Mouse (Mus musculus): Measurements from ENCODE around the gene Slc4a10.
"Not testable (repeated sequence)": the region's sequence is repeated elsewhere in the genome, so short reads cannot be mapped to it uniquely, and the experiment has no call there.

Slc4a10 gene

GRCm38 (mm10) chr2:62046421-62046845, at the start of gene Slc4a10:
Gene Slc4a10 (plus strand): TSS chr2:62046462.
- no peak for DNase-seq (ENCODE audit: low read depth)

DNA sequence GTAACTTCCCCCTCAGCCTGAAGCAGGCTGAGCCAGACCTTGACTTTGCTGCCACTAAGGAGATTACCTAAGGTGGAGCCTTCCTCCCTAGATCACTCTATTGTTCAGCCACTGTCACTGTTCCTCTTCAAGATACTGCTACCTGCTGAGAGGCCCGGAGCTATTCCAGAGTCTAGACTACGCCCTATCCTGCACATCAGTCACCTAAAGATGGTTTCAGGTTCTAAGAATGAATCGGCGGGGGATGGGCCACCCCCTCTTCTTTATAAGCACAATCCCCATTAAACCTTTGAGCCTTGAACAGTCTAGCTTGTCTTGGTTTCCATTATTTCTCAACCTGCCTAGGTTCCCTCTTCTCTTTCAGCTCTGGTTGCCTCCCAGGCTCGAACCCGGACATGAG, 45.0 kb upstream of the Slc4a10 start:
- DNase-seq (ENCODE audit: low read depth) = not testable (repeated sequence)

DNA sequence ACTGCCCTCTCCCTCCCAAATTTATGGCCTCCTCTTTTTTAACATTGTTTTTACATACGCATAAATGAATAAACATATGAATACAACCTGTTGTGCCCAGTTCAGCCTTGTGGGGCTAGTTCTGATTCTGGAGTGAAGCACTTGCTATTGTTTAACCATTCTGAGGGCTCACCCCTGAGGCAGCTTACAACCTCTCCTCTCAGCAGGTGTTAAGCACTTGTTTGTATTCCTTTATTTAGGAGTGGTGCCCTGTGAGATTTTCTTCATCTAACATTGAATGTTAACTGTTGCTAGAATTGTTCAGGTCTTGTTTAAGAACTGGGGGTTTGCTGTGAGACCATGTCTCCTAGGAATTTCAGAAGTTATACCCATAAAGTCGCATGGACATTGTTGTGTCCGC, 28.1 kb upstream of the Slc4a10 start:
- no peak for DNase-seq (ENCODE audit: low read depth)

- no peak for DNase-seq (ENCODE audit: low read depth)
These were observed 720 bp downstream of the Slc4a10 start for GRCm38 (mm10) chr2:62046861-62047503.

DNA sequence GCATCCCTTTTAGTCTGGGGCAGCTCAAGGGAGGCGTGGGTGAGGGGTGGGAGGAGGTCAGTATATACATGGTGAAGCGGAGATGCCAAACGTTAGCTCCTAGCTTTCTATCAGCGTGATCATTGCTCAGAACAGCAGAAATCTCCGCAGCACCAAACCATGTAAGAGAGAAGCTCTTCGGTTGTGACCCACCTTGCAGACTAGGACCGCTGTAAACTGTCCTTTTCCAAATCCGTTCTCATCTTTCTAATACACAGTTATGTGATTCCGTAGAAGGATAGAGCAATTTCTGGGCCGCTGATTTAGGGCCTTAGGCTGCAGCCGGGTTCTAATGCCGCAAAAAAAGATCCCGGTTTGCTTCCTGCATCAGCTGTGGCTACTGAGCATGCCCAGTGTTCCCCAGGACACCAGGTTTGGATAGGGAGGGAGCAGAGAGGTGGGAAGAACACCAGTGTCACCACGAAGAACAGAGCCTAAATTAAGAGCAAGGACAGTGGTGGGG, 1.3 kb downstream of the Slc4a10 start:
- DNase-seq (ENCODE audit: low read depth) = no peak

GRCm38 (mm10) chr2:62048116-62048515, 1.9 kb downstream of the Slc4a10 start:
- DNase-seq (ENCODE audit: low read depth) = no peak

DNA sequence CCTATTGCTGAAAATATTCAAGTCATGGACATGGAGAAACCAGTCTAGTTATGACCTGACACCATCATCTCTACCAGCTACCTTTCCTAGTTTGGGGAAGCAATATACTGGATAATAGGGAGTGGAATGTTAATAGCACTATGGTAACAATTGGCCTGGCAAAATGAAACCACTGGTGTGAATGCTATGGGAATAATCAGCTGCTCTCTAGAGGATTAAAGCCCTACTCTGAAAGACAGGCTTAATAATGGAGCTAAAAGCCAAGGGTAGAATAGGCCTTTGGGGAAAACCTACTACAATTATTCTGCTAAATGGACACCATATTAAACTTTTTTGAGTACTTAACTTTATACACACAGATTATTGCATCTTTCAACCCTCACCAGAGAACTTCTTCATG, 30.2 kb downstream of the Slc4a10 start:
- DNase-seq (ENCODE audit: low read depth) = no peak

- no peak for DNase-seq (ENCODE audit: low read depth)
These were observed 41.3 kb downstream of the Slc4a10 start for GRCm38 (mm10) chr2:62087566-62087965.

GRCm38 (mm10) chr2:62088715-62089114, 42.5 kb downstream of the Slc4a10 start:
- no peak for DNase-seq (ENCODE audit: low read depth)

DNA sequence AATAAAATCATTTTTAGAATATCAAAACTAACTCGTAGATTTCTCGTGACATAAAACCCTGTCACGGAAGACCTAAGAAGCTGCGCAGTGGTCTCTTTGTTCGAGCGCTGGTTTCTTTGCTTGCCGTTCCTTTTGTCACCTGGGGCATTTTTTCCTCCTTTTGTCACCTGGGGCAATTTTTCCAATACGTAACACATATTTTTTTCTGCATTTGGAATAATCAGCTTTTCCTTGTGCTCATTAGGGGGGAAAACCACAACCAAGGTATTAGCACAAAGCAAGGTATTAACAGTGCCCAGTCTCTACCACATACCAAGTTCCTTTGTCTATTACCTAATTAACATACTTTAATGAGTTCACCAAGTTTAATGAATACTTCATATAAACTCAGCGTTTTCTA, 42.9 kb downstream of the Slc4a10 start:
- no peak for DNase-seq (ENCODE audit: low read depth)

GRCm38 (mm10) chr2:62100526-62100925, 54.3 kb downstream of the Slc4a10 start:
- DNase-seq (ENCODE audit: low read depth) = no peak

DNA sequence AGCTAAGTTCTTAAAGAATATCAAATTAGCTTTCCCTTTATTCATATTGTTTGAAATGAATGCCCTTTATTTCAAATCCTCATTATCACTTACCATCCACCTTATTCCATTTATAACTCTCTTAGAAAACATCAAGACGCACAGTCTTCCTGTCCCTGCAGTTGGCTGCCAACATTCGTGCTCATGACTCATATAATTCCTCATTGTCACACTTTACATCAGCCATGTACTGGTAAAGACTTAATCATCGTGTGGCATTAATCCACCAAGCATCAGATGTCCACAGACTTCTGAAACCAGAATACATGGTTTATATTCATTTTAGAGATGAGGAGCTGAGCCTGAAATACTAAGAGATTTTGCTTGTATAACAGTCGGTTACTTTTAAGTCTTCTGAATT, 69.1 kb downstream of the Slc4a10 start:
- DNase-seq (ENCODE audit: low read depth) = no peak

GRCm38 (mm10) chr2:62129975-62130374, 83.7 kb downstream of the Slc4a10 start:
- no peak for DNase-seq (ENCODE audit: low read depth)

DNA sequence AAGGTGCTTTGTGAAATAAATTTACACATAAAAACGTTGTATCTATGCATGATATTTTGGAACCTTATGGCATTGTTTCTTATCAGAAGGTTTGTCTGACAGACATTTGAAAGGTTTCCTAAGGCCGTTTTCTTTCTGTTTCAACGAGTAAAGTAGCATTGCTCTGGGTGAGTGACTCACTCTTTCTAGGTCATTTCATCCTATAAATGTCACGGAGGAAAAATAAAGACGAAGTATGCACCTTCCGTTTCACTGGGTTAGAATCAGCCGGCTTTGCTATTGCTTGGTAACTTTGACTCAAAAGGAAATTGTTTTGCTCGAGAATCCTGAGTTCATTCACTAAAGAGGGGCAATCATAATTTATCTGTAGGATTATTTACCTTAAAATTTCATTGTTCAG, 88.6 kb downstream of the Slc4a10 start:
- no peak for DNase-seq (ENCODE audit: low read depth)

- no peak for DNase-seq (ENCODE audit: low read depth)
These were observed 101.4 kb downstream of the Slc4a10 start for GRCm38 (mm10) chr2:62147636-62148035.

- no peak for DNase-seq (ENCODE audit: low read depth)
These were observed 103.2 kb downstream of the Slc4a10 start for GRCm38 (mm10) chr2:62149421-62149820.

DNA sequence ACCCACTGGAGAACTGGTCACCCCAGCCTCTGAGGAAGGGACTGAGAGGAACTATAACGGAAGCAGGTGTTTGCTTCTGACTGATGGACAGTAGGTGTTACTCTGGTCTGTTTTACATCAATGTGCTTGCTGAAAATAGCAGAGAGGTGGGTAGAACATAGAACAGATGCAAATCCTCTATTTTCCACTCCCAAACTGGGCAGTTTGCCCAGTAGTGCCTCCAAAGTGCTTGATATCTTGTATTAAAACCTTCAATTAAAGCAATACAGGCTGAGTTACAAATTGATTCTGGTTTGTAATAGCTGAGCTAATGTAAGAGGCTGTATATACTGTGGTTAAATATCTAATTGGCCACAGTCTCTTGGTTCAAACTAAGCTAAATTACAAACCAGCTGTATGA, 104.6 kb downstream of the Slc4a10 start:
- DNase-seq (ENCODE audit: low read depth) = no peak

GRCm38 (mm10) chr2:62210109-62210508, 163.8 kb downstream of the Slc4a10 start:
- no peak for DNase-seq (ENCODE audit: low read depth)

- no peak for DNase-seq (ENCODE audit: low read depth)
These were observed 164.8 kb downstream of the Slc4a10 start for GRCm38 (mm10) chr2:62211106-62211505.

- no peak for DNase-seq (ENCODE audit: low read depth)
These were observed 181.3 kb downstream of the Slc4a10 start for GRCm38 (mm10) chr2:62227563-62227962.

GRCm38 (mm10) chr2:62231271-62231670, 185.0 kb downstream of the Slc4a10 start:
- DNase-seq (ENCODE audit: low read depth) = no peak

DNA sequence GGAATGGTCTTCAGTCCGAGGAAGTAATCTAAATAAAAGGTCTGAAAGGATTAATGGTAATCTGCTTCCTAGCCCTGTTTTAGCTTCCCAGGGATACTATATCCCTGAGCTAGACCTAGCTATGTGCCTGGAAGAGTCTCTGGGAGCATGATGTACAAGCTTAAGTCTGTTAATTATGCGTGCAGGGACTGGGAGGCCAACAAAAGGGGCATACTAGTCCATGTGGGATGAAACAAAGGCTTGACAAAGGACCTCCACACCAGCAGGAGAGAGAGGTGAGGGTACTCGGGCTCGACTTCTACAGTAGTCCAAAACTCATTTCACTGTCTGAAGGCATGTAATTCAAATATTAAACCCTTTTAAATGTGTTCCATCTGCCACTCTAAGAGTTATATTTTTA, 197.9 kb downstream of the Slc4a10 start:
- DNase-seq (ENCODE audit: low read depth) = no peak

- DNase-seq (ENCODE audit: low read depth) = no peak
These were observed 222.2 kb downstream of the Slc4a10 start for GRCm38 (mm10) chr2:62268467-62268866.

GRCm38 (mm10) chr2:62271840-62272239, 225.6 kb downstream of the Slc4a10 start:
- no peak for DNase-seq (ENCODE audit: low read depth)

Data from naive thymus-derived CD4-positive, alpha-beta T cell, adult 2 months (primary cell).